Mouse (Mus musculus): ENCODE data around the gene Adh6b.

GRCm38 (mm10) chr3:138375148-138375547 is 33.6 kb downstream of the Adh6b start:
- TF ChIP-seq CTCF (IDR thresholded peaks at IDR 0.05; ENCODE audit: low read depth, low read length) (no peak), TAL1 (conservative IDR thresholded peaks at IDR 0.05; ENCODE audit: low read depth, low read length) (no peak), GATA1 (IDR thresholded peaks at IDR 0.05; ENCODE audit: borderline replicate concordance, low read length) (no peak), GATA2 (IDR thresholded peaks at IDR 0.05; ENCODE audit: borderline replicate concordance, low read depth, low read length) (no peak), POLR2AphosphoS5 (IDR thresholded peaks at IDR 0.05; ENCODE audit: insufficient replicate concordance, low read depth, low read length) (no peak)
